Mouse (Mus musculus): ENCODE results near the gene Dynlt1a.
"Not testable (repeated sequence)": the region's sequence is repeated elsewhere in the genome, so short reads cannot be mapped to it uniquely, and the experiment has no call there.

The Dynlt1a gene

DNA sequence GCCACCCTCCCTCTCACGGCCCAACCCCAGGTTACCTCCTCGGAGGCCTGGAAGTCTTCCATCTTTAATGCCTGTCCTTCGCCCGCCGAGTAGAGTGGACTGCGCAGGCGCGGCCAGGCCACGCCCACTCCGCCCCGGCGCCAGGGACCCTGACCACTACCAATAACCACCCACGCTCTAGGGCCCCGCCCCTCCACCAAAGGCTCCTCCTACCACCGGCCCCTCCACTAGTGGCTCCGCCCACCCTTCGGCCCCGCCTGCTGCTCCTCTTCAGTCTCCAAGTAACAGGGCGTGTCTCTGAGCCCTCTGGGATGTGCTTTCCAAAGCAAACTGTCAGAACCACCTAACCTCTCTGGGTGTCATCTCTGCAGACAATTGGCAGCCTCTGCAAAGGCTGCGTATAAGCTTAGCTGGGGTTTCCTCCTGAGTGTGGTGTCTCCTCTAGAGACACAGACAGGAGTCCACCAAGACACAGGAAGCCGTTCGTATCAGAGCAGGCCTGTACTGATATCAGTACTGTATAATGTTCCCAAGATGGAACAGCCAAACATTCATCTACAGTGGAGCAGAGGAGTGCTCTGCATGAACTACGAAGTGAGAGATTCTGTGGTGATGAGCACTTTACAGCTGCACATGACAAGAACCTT is at the start of gene Dynlt1a:
Gene Dynlt1a (minus strand): TSS at position 162 of the 647 bp plus-strand sequence.
- peak; percentile 70 for ATAC-seq (ENCODE audit: insufficient number of reproducible peaks, low FRiP score, low TSS enrichment)

DNA sequence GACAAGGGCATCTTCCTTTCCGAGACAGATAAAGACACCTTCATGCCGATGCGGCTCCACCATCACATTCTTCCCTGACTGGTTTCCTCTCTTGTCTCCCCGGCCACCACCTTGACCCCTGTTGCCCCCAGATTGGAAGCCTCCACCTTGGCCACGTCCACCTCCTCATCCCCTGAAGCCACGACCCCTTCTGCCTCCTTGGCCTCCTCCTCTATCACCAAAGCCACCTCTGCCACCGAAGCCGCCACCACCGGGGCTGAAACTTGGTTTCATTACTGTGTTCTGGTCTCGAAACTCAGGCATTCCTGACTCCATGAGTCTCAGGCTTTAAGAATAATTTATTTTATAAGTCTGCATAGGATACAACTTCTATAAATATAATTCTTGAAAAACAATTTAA is 38.0 kb upstream of the Dynlt1a start:
- not testable (repeated sequence) for ATAC-seq (ENCODE audit: insufficient number of reproducible peaks, low FRiP score, low TSS enrichment)

DNA sequence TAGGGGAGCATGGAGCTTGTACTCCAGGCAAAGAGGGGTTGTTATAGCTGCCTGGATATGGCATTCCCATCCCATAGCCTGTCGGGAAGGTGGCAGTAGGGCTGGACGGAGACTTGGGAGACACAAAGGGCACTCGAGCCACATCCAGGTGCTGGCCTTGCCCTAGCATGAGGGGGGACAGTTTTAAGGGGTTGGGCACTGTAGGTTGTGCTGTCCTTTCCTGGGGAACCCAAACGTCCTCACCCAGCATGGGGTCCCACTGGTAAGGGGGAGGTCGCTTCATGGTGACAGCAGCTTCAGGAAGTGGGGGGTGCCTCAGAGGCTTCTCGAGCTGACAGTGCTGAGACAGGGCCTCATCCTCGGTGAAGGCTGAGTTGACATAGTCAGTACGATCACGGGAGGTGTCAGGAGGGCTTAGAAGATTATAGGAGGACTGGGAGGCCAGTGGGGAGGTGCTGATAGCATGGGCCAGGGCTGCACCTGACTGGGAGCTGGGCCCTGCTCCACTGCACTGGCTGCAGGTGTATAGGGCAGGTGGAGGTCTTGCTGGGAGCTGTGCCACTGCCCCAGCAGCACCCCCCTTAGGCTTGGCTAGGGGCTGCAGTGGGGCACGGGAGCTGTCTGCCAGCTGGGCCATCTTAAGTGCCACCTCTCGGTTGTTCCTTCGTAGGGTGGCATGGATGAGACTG is 25.4 kb upstream of the Dynlt1a start:
- not testable (repeated sequence) for ATAC-seq (ENCODE audit: insufficient number of reproducible peaks, low FRiP score, low TSS enrichment)

DNA sequence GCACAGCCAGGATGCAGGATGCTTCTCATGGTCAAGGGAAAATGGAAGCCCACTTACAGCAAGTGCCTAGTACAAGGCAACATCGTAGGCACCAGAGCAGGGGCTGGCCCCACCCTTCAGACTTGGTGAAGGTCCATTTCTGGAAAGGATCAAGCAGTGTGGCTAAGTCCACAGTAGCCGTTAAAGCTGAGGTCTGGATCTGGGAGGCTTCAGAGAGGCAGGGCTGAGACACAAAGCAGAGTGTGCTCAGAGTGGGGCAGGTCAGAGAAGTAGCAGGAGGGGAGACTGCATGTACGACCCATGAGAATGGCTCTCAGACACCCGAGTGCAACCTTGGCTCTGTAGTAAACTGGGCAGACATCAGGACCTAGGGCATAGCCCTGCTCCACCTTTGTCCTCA is 11.7 kb upstream of the Dynlt1a start:
- ATAC-seq (ENCODE audit: insufficient number of reproducible peaks, low FRiP score, low TSS enrichment), result not testable (repeated sequence)

DNA sequence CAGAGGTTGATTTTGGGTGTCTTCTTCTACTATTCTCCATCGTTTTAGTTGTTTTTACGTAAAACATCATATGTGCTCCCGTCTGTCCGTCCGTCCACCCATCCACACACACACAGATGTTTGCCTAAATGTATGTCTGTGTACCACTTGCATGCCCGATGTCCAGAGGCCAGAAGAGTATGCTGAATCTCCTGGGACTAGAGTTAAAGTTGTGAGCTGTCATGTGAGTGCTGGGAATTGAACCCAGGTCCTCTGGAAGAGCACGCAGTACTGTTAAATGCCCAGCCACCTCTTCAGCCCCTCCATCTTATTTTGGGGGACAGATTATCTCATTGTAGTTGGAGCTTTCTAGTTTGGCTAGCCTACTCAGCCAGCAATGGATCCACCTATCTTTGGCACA is 10.3 kb upstream of the Dynlt1a start:
- ATAC-seq (ENCODE audit: insufficient number of reproducible peaks, low FRiP score, low TSS enrichment), result not testable (repeated sequence)

DNA sequence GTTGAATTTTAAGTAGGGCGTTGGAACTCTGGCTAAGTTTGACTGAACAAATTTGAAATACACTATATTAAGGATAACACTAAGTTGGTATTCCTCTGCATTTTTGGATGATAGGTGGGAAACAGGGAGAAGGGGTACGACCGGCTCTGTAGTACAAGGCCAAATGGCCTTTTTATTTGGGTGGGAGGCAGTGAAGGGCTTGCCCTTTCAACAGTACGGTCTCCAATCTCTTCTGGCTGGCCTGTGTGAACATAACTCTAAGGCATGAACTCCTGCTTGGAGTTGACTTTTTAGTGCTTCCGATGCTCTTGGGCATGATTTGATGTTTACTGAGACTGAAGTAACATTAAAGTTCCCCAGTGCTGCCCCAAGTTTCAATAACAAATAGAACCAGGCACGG is 8.2 kb upstream of the Dynlt1a start:
- not testable (repeated sequence) for ATAC-seq (ENCODE audit: insufficient number of reproducible peaks, low FRiP score, low TSS enrichment)

DNA sequence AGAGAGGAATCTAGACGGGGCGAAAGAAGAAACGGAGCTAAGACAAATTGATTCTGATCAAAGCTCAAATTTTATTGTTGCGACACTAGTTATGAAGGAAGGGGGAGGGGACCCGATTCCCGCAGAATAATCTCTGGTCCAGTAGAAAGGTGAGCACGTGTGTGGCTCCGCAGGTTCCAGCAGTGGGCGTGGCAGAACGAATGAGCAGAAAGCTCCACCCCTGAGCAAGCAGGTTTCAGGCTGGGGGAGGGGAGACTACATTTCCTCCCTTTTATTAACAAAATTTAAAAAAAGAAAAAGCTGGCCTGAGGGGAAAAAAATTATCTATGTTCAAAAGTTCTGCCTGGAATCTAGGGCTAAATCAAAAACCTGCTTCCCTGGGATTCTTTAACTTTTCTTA is 7.7 kb upstream of the Dynlt1a start:
- not testable (repeated sequence) for ATAC-seq (ENCODE audit: insufficient number of reproducible peaks, low FRiP score, low TSS enrichment)

DNA sequence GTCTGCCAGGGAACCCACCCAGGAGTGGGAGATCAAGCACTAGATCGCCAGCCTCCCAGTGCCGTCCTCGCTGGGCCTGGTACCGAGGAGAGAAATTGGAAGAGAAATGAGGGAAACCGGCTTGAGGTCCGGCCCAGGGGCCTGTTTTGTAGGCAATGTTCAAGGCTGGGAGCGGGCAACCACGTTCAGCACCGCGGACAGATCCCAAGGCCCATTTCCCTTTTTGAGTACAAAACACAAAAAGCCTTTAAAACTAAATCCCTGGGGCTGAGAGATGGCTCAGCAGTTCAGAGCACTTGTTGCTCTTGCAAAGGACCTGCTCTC is 4.4 kb upstream of the Dynlt1a start:
- not testable (repeated sequence) for ATAC-seq (ENCODE audit: insufficient number of reproducible peaks, low FRiP score, low TSS enrichment)

DNA sequence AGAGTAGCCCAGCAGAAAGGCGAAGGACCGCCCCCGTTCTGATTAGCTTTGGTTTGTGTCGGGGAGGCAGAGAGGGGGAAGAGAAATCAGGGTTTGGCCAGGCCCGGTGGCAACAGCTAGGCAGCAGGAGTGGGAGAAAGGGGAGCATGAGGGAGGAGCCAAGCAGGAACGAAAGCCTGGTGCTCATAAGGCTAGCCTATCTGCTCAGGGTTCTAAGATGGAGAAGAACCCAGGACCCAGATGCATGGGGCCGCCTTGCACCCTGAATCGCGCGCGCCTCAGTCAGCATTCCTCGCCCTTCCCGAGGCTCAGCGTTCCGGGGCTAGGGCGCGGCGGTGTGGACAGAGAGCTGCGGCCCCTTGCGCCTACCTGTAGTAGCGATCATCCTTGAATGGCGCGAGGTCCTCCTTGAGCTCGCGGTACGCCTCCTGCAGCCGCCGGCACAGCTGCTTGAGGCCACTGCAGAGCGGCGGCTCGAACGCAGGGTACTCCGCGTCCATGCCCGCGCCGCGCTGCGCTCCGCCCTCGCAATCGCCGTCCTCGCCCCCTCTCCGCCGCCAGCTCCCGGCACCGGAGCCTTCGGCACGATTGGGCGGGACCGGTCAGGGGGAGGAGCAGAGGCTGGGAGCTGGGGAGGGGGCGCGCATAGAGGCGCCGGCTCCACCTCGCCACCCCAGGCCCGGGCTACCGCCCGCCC is 3.9 kb upstream of the Dynlt1a start:
- ATAC-seq (ENCODE audit: insufficient number of reproducible peaks, low FRiP score, low TSS enrichment), result peak; percentile 62

DNA sequence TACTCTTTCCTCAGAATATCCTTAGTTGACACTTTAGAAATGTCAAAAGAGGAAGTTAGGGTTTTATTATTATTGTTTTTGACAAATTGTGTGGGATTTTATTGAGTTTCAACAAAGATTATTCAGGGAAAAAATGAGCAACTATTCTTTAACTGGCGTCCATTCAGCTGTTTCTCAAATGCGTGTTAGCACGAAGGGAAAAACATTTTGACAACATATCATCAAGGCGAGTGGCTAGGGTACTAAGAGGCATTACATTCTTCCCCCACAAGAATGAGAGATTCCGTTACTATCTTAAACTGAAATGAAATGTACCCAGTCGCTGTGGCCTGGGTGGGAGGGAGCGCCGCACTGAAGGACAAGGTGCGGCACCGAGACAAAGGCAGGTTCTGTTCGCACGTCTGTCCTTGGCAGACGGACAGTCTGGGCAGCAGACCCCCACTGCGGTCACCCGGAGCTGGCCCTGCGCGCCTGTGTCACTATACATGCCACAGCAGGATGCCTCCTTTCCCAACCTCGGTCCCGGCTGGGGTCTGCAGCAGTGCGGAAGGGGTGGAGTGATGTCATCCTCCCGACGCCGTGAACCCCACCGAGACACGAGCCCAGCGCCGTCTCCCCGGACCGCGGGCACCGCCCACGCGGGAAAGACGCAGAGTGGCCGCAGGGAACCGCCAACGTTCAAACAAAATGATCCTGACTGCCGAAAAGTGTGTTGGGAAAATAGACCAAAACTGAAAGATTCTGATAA is 747 bp downstream of the Dynlt1a start:
- ATAC-seq (ENCODE audit: insufficient number of reproducible peaks, low FRiP score, low TSS enrichment), result not testable (repeated sequence)

DNA sequence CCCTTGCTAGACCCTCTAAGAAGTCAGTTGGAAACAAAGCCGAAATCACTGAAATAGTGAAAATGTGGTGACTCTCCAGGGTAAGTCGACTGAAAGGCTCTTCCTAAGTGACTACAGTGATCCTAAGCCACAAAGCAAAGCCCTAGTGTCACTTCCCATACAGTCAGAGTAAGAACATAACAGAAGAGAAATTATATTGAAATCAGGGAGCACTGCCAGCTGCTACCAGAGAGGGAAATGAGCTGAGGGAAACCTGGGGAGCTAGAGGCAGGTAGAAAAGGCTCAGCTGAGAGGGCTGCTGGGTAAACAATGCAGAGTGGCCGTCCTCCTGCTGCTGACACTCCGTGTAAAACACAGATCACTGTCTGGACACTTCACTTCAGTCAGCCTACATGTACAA is 1.6 kb downstream of the Dynlt1a start:
- ATAC-seq (ENCODE audit: insufficient number of reproducible peaks, low FRiP score, low TSS enrichment), result not testable (repeated sequence)

DNA sequence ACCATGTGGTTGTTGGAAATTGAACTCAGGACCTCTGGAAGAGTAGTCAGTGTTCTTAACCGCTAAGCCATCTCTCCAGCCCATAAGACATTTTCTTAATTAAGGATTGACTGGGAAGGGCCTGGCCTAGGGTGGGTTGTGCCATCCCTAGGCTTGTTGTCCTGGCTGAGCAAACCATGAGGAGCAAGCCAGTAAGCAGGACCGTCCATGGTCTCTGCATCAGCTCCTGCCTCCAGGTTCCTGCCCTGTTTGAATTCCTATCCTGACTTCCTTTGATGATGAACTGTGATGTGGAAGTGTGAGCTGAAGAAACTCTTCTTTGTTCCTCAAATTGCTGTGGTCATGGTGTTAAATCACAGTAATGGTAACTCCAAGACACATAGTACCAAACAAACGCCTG is 2.8 kb downstream of the Dynlt1a start:
- ATAC-seq (ENCODE audit: insufficient number of reproducible peaks, low FRiP score, low TSS enrichment), result not testable (repeated sequence)

DNA sequence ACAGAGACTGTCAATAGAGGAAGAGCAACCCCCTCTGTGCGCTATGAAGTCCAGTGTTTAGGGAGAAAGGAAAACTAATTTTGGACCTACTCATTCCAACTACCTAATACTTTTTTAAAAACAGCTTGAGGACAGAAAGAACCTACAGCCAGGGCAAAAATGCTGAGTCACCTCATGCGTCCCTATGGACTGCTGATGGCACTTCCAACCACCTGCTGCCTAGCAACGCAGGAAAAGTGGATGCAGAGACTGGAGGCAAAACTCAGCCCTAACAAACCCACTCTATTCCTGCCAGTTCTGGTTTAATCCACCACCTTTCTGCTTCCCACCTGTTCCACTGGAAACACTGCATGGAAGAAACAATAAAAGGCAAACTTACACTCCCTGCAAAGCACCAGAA is 4.5 kb downstream of the Dynlt1a start:
- not testable (repeated sequence) for ATAC-seq (ENCODE audit: insufficient number of reproducible peaks, low FRiP score, low TSS enrichment)

DNA sequence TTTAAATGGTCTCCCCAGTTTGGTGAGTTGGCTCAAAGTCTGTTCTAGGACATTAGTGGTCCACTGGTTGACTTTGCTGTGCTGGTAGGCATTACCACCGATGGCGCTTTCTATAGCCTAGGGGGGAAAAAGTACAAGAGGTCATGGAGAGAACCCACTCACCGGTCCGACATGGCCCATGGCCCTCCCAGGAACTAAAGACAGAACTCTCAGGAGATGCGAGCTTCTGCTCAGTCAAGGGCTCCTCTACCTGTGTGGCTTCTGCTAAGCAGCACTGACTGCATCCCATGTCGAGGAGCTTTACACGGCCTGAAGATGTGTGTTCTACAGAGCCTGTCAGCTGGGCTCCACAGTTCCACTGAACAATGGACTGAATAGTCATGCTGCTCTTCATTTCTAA is 5.6 kb downstream of the Dynlt1a start:
- not testable (repeated sequence) for ATAC-seq (ENCODE audit: insufficient number of reproducible peaks, low FRiP score, low TSS enrichment)

DNA sequence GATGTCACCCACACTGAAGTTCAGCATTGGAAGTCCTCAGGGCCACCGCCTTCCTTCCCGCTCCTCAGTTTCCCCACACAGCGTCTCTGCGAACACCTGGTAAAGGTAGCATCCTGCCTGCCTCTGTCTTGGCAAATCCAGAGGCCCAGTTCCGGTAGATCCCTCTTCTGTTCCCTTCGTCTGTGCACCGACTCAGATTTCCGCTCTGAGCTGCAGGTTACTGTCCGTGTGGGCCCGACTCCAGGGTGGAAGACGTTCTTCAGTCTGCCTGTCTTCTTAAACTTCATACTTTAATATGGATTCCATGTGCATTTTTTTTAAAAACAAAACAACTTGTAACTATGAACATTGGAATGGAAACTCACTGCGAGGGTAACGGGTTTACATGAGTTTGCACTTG is 10.8 kb downstream of the Dynlt1a start:
- not testable (repeated sequence) for ATAC-seq (ENCODE audit: insufficient number of reproducible peaks, low FRiP score, low TSS enrichment)

DNA sequence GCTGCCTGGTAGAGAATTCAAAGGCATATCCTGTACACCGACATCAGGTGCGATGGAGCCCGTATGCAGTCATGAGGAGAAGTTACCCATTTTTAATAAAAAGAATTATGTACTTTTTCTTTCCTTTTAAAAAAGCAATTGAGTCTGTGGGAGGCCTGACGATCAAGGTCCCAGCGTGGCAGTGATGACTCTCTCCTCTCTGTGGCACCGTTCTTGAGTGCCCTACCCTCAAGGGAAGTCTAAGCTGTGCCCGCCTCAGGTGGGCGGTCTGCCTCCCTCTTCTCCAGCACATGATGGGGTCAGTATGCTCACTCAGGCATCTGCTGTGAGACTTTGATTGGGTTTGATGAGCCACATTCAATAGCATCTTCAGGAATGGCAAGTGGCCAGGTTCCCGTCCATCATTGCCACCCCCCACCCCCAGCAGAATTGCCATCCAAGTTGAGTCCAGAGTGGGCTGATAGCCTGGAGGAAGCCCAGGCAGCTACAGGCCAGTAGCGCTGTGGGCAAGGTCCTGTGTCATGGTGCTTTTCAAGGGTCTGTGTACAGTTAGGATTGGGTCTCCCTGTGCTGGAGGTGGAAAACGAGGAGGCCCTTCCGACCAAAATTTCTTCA is 11.5 kb downstream of the Dynlt1a start:
- ATAC-seq (ENCODE audit: insufficient number of reproducible peaks, low FRiP score, low TSS enrichment), result not testable (repeated sequence)

DNA sequence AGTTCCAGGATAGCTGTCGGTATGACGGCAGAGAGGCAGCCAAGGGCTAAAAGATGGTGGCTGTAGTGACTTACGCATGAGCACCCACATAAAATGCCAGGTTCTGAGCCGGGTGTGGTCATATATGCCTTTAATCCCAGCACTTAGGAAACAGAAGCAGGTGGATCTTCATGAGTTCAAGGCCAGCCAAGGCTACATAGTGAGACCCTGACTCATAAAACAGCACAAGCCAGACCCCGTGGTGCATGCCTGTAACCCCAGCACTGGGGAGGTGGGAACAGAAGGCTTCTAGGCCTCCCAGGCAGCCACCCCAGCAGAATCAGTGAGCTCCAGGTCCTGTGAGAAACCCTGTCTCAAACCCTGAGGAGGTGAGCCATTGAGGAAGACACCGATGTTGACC is 12.4 kb downstream of the Dynlt1a start:
- not testable (repeated sequence) for ATAC-seq (ENCODE audit: insufficient number of reproducible peaks, low FRiP score, low TSS enrichment)

DNA sequence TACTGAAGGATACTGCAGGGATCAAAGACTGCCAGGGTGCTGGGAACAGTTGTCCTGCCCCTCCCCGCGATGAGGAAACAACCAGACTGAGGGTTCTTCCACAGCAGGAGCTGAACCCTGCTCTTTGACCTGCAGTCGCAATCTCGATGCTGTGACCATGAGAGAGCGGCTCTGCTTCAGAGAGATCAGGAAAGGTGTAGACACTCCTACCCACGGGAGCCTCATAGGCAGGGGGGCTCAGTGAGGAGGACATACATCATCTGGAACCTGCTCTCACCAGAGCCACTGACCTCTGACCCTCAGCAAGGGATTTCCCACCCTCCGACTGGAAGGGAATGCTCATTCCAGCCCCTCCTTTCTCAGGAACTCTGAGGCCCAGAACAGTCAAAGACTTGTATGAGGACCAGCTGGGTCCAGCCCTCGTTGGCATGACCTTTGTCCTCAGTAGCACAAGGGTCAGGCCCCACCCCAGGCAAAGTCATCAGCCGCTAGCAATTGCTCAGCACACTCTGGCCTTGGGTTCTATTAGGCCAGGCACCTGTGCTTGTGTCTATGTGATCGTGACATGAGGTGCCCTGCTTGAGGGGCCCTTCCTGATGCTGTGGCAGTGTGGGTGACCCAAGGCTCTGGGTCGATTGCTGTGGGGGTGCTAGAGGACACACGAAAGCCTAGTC is 17.0 kb downstream of the Dynlt1a start:
- not testable (repeated sequence) for ATAC-seq (ENCODE audit: insufficient number of reproducible peaks, low FRiP score, low TSS enrichment)

DNA sequence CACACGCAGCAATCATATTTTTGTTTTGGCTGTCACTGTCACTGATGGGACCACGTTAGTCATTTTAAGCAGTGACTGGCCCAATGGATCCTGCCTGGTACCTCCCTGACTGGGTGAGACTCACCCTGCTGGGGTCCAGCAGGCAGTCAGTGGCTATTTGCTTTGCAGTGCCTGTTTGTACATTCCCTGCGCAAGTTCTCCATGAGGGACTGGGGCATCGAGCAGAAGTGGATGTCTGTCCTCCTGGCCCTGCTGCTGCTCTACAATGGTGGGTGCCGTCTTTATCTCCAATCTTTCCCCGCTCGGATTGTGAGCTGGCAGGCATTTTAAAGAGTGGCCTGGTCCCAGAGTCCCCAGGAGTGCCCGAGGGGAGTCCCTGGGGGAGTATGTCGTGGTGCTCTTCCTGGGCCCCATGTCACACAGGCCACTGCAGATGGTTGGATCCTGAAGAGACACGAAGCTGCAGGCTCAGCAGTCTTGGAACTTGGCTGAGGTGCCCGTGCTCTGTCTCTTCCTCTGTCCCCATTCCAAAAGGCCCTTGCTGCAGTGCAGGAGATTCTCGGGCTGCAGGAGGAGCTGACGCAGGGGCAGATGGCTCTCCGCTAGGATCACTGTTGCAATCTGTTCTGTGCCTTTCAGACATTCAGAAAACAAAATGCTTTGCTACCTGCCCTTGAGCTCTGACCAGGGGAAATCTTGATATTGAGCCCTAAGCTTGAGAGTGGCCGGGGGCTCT is 20.1 kb downstream of the Dynlt1a start:
- peak; percentile 85 for ATAC-seq (ENCODE audit: insufficient number of reproducible peaks, low FRiP score, low TSS enrichment)

Data from cerebellum, adult (tissue).